Mouse (Mus musculus) brain, adult 2 months (tissue): ENCODE data around the gene Anpep.

Source experiments
- DNase-seq: peaks from one replicate; pipeline ENCODE4 v3.0.0; 2011; ENCODE audit warnings: low read depth, low spot score

The Anpep gene

GRCm38 (mm10) chr7:79860811-79861210 lies at the start of gene Anpep:
Gene Anpep (minus strand): TSS chr7:79861059.
- DNase-seq, result no peak

GRCm38 (mm10) chr7:79907356-79907755 lies 46.5 kb upstream of the Anpep start:
- no peak for DNase-seq

GRCm38 (mm10) chr7:79906914-79907313 lies 46.1 kb upstream of the Anpep start:
- DNase-seq, result no peak

GRCm38 (mm10) chr7:79905193-79905592 lies 44.3 kb upstream of the Anpep start:
- DNase-seq, result no peak

- DNase-seq, result no peak
Measured at GRCm38 (mm10) chr7:79903160-79903792, 42.4 kb upstream of the Anpep start.

- DNase-seq, result no peak
Measured at GRCm38 (mm10) chr7:79900753-79901152, 39.9 kb upstream of the Anpep start.

GRCm38 (mm10) chr7:79895225-79895624 lies 34.4 kb upstream of the Anpep start:
- DNase-seq, result no peak

- DNase-seq, result no peak
Measured at GRCm38 (mm10) chr7:79894790-79895189, 33.9 kb upstream of the Anpep start.

GRCm38 (mm10) chr7:79892576-79893428 lies 31.9 kb upstream of the Anpep start:
- no peak for DNase-seq

- no peak for DNase-seq
Measured at GRCm38 (mm10) chr7:79890436-79891221, 29.8 kb upstream of the Anpep start.

- DNase-seq, result no peak
Measured at GRCm38 (mm10) chr7:79888603-79889002, 27.7 kb upstream of the Anpep start.

GRCm38 (mm10) chr7:79883613-79884334 lies 22.9 kb upstream of the Anpep start:
- DNase-seq, result no peak

GRCm38 (mm10) chr7:79881901-79882300 lies 21.0 kb upstream of the Anpep start:
- no peak for DNase-seq

- peak; percentile 17 for DNase-seq
Measured at GRCm38 (mm10) chr7:79880998-79881397, 20.1 kb upstream of the Anpep start.

- DNase-seq, result no peak
Measured at GRCm38 (mm10) chr7:79880033-79880432, 19.2 kb upstream of the Anpep start.

- no peak for DNase-seq
Measured at GRCm38 (mm10) chr7:79878455-79879025, 17.7 kb upstream of the Anpep start.

- DNase-seq, result no peak
Measured at GRCm38 (mm10) chr7:79873407-79873806, 12.5 kb upstream of the Anpep start.

- no peak for DNase-seq
Measured at GRCm38 (mm10) chr7:79871797-79872345, 11.0 kb upstream of the Anpep start.

GRCm38 (mm10) chr7:79869072-79869719 lies 8.3 kb upstream of the Anpep start:
- no peak for DNase-seq

GRCm38 (mm10) chr7:79868475-79868874 lies 7.6 kb upstream of the Anpep start:
- DNase-seq, result no peak
